Mouse (Mus musculus) A20 (cell line): ENCODE results near the gene Gng12.

Source experiments
- DNase-seq: peaks from one replicate; pipeline ENCODE4 v3.0.0-alpha.2; 2011; ENCODE audit warnings: low read depth, low spot score

The Gng12 gene

DNA sequence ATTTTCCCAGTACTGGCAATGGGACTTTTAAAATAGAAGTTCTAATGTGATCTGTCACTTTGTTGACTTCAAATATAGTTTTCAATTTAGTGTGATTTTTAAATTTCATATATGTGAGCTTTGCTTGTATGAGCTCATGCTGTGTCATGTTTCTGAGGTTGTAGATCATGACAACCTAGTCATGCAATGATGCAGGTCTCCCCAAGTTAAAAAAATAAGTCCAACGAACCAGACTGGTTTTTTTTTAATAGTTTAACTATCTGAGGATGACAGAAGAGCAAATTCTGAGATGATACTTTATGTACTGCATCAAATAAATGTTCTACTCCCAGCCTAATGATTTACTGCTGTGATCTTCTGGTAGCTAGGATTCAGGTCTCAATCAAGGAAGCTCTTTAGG, 153.9 kb downstream of the Gng12 start:
- DNase-seq: no peak

DNA sequence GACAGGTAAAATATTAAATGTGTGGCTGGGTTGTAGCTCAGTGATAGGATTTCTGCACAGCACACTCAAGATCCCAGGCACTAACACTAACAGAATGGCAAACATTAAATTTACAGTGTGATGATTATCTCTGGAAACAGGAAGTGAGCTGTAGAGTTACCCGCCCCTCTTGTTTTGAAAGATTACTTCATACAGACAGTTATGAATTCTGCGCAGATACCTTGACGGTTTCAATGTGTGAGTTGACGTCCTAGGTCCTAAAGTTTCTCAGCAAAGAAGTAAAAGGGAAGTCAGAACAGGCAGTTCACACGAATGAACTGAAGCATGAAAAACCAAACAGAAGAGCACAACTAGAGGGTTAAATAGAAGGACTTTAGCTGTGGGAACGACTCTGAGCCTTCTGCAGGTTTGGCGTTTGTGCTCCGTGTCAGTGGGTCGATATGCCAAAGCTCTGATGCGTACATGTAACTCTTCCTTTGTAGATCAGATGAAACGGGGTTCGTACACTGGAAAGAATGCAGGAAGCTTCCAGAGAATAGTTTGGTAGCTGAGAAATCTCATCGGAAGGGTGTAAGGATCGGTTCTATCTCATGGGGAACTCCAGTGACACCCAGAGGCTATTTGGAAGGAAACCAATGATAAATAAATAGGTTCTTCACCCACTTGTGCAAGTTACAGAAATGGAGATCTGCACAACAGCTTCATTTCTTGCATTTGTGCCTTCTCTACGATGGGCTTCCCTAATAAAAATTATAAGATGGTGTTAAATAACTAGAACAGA, 160.1 kb downstream of the Gng12 start:
- peak; percentile 48 for DNase-seq

DNA sequence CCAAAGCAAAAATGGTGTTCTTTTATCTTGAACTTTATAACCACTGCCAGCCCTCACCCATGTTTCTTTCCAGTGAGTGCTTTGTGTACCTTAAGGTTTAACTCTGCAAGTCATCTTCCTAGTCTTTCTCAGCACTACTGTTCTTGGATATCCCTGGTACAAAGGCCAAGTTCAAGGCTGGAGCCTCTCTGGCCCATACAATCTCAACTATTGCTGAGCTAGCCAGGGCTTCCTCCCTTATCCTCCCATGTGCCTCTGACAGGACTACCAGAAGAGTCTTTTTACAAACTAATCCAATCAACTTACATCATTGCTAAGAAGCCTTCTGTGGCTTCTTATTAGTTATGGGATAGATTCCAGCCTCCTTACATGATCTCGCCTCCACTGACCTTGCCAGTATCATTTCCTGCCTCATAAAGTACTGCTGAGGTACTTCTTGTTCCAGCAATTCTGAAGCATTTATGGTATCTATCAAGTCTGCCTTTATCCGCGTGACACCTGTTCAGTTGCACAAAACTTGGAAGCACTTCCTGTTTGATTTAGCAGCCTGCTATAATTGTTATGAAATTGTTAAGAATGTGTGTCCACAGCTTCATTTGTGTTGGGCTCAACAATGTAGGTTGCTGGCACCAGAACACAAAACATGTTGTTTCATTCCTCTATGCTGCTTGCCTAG, 160.8 kb downstream of the Gng12 start:
- DNase-seq: no peak

DNA sequence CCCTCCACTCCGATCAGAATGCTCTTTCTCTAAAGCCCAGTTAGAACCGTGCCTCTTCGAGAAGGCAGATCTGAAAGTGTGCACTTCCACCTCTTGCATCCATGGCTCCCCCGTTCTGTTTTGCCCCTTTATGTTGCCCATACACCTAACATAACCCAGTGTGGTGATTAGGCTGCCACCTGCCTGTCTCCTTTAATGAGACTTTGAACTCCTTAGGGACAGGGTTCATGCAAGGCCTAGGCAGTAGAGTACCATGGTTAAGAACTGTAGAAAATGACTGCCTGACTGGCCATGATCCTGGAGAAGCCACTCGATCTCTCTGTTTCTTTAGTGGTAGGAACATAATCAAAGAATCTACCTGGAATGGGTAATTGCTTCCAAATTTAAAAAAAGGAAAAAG, 161.4 kb downstream of the Gng12 start:
- no peak for DNase-seq

DNA sequence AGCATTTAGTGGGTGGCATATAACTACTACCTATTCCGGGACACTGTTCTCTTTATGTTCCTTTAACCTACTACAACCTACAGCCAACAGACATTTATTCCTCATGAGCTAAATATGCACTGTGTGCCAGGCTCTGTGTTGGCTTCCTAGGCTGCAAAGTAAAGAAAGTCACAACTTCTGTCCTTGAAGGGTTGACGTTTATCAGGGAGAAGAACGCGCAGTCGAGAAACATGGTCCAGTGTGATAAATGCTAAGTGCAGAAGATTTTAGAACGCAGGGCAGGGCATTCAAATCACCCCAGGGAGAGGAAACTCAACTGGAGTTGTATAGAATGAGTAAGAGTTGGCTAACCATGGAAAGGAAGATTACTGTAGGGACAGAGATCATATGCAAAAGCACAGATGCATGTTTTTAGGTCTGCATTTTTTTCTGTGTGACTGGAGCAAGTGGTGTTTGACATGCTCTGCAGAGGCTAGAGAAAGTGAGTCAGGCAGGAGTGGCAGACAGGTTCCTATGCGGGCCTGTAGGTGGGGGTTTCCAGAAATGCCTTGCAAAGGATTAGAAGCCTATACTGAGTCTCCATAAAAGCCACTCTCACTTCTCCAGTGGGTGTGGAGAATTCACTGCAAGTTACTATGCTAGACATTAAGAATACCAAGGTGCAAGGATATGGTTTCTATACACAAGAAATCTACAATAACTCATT, 161.9 kb downstream of the Gng12 start:
- DNase-seq: no peak

DNA sequence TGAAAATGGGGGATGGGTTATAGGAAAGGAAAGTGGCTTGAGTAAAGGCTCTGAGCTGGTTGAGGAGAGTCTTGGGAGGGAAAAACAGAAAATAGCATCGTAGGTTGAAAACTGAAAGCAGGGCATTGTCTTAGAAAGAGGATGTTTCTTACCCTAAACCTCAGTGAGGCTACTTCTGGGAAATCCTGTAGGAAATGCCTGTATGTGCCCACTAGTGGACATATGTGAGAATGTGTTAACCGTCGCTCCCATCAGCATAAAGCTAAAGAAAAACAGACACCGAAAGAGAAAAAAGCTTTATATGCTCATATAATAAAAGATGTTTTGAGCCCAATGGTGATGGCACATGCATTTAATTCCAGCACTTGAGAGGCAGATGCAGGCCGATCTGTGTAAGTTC, 163.9 kb downstream of the Gng12 start:
- DNase-seq: no peak

DNA sequence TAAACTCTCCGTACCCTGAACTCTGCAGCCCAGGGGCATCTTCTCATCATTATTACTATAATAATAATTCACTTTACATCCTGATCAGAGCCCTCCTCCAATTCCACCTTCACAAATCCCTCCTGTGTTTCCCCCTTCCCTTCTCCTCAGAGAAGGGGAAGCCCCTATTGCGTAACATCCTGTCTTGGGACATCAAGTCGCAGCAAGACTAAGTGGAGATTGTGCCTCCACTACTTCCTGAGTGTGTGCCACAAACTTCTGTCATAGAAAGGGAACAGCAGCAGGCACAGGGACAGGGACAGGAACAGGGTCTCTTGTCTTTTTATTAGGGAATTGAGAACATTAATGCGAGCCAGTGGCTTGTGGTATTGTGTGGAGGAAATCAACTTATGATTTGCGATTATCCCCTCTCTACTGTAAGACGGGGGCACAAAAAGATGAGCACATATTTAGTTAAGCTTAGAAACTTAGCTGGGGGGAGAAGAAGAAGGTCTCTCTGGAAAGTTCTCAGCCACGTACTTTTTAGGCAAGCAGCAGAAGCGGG, 173.1 kb downstream of the Gng12 start:
- DNase-seq: no peak

DNA sequence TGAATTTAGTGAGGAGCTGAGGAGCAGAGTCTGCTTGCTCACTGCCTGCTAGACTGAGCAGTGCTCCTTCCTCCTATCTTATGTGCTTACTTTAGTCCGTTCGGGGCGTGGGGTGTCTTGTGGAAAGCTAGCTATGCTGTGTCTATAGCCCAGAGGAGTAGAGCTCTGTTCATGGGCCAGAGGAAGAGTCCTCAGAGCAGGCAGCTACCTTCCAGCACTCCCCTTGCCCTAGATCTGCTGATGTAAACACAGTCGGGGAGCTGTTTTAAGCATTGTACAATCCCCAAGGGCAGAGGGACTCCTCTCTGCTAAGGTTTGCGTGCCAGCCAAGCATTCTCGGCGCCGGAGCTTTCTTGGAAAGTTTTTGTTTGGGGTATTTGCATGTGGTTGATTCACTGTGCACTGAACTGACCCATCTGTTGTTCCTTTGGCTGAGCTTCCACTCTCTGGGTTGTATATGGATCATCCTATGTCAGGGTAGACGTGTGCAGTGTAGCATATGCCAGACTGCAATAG, 173.7 kb downstream of the Gng12 start:
- peak; percentile 7 for DNase-seq
